Mouse (Mus musculus) heart, embryonic 12.5 days (tissue): ENCODE measurements at regions not wholly inside any gene's neighbourhood (a gene's known extent, or its start where the extent isn't known, plus 50 kb on each side); places are given as distances from the start of the nearest gene placed in this dataset.

ENCODE experiments used
- ATAC-seq: fragments of 200-750 bp; cut with Nextera tagmentation; 2 replicates; pipeline ENCODE4 v1.8.0; 2017; ENCODE audit warnings: moderate TSS enrichment, moderate library complexity; ENCODE audit not compliant: insufficient number of reproducible peaks, low FRiP score
- H3K27ac ChIP-seq: fragments of 300-500 bp; sonication (generic); 2 replicates; pipeline ENCODE4 v1.5.1; 2016; ENCODE audit warnings: mild to moderate bottlenecking, moderate library complexity; ENCODE audit not compliant: poor library complexity, severe bottlenecking
- H3K27me3 ChIP-seq: fragments of 300-500 bp; sonication (generic); replicated peaks from 2 replicates; pipeline ENCODE4 v1.6.1; 2016; ENCODE audit warnings: mild to moderate bottlenecking, moderate library complexity
- H3K36me3 ChIP-seq: fragments of 300-500 bp; sonication (generic); 2 replicates; pipeline ENCODE4 v1.6.1; 2016; ENCODE audit warnings: mild to moderate bottlenecking, moderate library complexity
- H3K4me1 ChIP-seq: fragments of 300-500 bp; sonication (generic); replicated peaks from 2 replicates; pipeline ENCODE4 v1.6.1; 2016; ENCODE audit warnings: mild to moderate bottlenecking
- H3K4me2 ChIP-seq: fragments of 300-500 bp; sonication (generic); 2 replicates; pipeline ENCODE4 v1.6.1; 2016; ENCODE audit warnings: mild to moderate bottlenecking, moderate library complexity
- H3K4me3 ChIP-seq: fragments of 300-500 bp; sonication (generic); 2 replicates; pipeline ENCODE4 v1.5.1; 2016; ENCODE audit warnings: mild to moderate bottlenecking
- H3K9ac ChIP-seq: fragments of 300-500 bp; sonication (generic); 2 replicates; pipeline ENCODE4 v1.6.1; 2016; ENCODE audit warnings: mild to moderate bottlenecking, moderate library complexity
- H3K9me3 ChIP-seq: fragments of 300-500 bp; sonication (generic); replicated peaks from 2 replicates; pipeline ENCODE4 v1.6.1; 2016; ENCODE audit warnings: mild to moderate bottlenecking, moderate library complexity
- WGBS: fragments of 180-500 bp; shearing (Covaris S2); methylation state at CpG from one replicate; pipeline ENCODE4 v1.1.7; 2016; 5-methylcytosine and 5-hydroxymethylcytosine counted together

DNA sequence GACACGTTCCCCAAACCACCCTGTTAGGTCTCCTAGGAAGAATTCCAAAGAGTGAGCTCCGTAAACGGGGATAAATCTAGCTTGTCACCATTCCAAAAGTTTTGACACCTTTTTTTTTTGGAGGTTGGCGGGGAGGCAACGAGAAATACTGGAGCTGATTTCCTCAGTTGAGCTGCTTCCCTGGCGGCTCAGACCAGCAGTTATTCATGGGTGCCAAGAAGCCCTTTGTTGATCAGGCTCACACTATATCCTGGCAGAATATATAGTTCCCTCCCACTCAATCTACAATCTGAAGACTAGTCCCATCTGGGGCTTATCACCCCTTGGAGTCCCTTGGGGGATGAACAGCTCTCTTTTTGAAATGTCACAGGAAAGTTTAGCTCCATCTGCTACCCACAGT is 77.5 kb upstream of the Tiam2 start:
- no peaks in the 10 kb centered on the region for H3K27me3 ChIP-seq
- no peak overlapping the region for H3K4me3 ChIP-seq
- H3K4me1 ChIP-seq, result peaks cover 36% of the 10 kb centered on the region
- no peaks in the 10 kb centered on the region for H3K9me3 ChIP-seq
- H3K27ac ChIP-seq, result no peak overlapping the region
- no peak for ATAC-seq
- H3K9ac ChIP-seq, result no peak overlapping the region
- no peak overlapping the region for H3K4me2 ChIP-seq
- 67% methylated on average over 6 of the region's 6 CpGs for WGBS
- H3K36me3 ChIP-seq, result no peaks in the 10 kb centered on the region

DNA sequence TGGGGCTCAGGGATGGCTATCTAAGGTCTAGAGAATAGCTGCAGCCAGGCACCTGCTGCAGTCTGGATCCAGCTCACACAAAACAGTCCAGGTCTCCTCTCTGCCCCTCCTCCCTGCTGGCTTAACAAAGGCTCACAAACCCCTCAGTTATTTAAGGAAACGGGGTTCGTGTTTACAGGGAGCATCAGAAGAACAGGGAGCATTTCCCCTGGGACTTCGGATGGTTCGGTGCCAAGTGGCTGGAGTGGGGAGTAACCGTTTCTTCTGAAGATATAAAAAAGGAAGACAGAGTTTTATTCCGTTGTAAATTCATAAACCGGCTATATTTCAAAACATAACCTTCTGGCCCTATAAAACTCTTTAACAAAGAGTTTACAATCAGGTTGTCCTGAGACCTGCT is 77.1 kb upstream of the Tiam2 start:
- H3K4me1 ChIP-seq, result peaks cover 35% of the 10 kb centered on the region
- H3K27me3 ChIP-seq, result no peaks in the 10 kb centered on the region
- H3K36me3 ChIP-seq, result no peaks in the 10 kb centered on the region
- no peak overlapping the region for H3K4me3 ChIP-seq
- no peak overlapping the region for H3K4me2 ChIP-seq
- no peak overlapping the region for H3K27ac ChIP-seq
- H3K9me3 ChIP-seq, result no peaks in the 10 kb centered on the region
- 76% methylated on average over 7 of the region's 7 CpGs for whole genome bisulfite sequencing
- H3K9ac ChIP-seq, result no peak overlapping the region
- no peak for ATAC-seq

DNA sequence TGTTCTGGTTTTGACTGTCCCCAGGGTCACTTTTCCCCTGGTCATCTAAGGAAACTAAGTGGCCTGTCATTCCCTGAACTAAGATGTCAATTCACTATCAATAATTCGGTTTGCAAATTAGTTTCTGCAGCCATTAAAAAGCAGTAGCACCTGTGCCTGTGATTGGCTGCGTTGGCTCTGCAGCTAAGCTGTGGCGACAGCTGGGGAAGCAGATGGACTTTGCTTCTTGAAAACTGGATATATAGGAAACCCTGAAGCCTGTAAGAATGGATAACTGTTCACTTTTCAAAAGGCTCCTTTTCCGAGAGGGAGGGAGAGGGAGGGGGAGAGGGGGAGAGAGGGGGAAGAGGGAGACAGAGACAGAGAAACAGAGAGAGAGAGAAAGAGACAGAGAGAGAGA is 75.2 kb upstream of the Tiam2 start:
- Histone ChIP-seq H3K4me2 (no peak overlapping the region), H3K4me1 (peaks cover 19% of the 10 kb centered on the region), H3K36me3 (0 out of 2 replicates have a peak, but pooled peaks cover under 1% of the 10 kb centered on the region), H3K27ac (no peak overlapping the region), H3K9ac (no peak overlapping the region), H3K27me3 (no peaks in the 10 kb centered on the region), H3K9me3 (no peaks in the 10 kb centered on the region), H3K4me3 (no peak overlapping the region)
- WGBS, result 95% methylated on average over 4 of the region's 4 CpGs
- ATAC-seq, result no peak

DNA sequence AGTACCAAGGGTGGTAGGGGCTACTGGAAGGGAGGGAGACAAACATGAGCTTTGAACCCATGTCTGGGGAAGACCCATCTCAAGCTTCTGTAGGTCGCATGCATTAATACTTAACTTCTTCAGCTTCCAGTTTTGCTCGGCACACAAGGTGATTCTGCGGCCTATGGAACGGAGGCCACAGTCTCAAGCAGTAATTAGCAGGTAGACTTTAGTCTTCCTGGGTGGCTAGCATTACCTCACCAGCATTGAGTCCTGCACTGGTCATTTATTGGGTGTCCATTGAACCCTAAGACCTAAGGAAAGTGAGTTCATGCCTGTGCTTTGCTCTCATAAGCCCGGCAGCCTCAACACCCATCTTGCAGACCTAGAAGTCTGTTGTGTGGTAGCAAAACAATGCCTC is 74.4 kb upstream of the Tiam2 start:
- ATAC-seq, result no peak
- WGBS, result 97% methylated on average over 5 of the region's 5 CpGs
- H3K4me2 ChIP-seq, result no peak overlapping the region

DNA sequence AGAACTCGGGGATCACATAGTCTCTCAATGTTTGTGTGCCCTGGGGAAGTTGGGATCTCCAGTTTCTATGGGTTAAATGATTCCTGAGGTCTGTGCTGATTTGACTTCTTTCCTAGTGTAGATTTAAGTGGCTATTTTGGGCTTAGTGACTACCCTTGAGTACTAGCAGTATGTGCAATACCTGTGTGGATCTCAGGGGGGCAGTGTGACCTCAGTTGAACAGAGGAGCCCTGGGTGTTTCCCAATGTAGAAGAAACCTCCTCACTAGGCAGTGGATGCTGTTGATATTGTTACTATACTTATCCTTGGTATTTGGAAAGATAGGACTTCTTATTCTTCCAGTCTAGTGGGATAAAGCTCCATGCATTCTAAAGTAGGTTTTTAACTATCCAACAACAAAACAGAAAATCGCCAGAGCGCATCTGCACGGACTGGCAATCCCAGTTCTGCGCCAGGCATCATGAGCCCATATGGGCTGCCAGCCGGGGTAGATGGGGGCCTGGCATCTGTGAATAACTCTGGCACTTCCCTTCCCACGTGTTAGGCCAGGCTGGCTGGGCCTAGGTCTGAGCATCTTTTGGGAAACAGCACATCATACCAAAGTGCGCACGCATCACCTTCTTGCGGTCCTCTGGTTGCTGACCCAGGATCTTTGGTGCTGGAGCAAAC is 72.7 kb upstream of the Tiam2 start:
- H3K27me3 ChIP-seq, result no peaks in the 10 kb centered on the region
- 83% methylated on average over 10 of the region's 10 CpGs for WGBS
- H3K4me2 ChIP-seq, result no peak overlapping the region
- no peak overlapping the region for H3K27ac ChIP-seq
- peaks cover 7% of the 10 kb centered on the region; the same call in 1 of the 2 replicates for H3K36me3 ChIP-seq
- no peak for ATAC-seq
- H3K9me3 ChIP-seq, result no peaks in the 10 kb centered on the region
- H3K9ac ChIP-seq, result no peak overlapping the region
- no peak overlapping the region for H3K4me3 ChIP-seq
- H3K4me1 ChIP-seq, result peaks cover 7% of the 10 kb centered on the region; the same call in 1 of the 2 replicates

More for the DNA sequence above, 74.4 kb upstream of the Tiam2 start:
- H3K36me3 ChIP-seq, result peaks cover 4% of the 10 kb centered on the region; the same call in 1 of the 2 replicates
- H3K27ac ChIP-seq, result no peak overlapping the region
- no peaks in the 10 kb centered on the region for H3K9me3 ChIP-seq
- peaks cover 11% of the 10 kb centered on the region for H3K4me1 ChIP-seq
- no peak overlapping the region for H3K4me3 ChIP-seq
- H3K9ac ChIP-seq, result no peak overlapping the region
- no peaks in the 10 kb centered on the region for H3K27me3 ChIP-seq

DNA sequence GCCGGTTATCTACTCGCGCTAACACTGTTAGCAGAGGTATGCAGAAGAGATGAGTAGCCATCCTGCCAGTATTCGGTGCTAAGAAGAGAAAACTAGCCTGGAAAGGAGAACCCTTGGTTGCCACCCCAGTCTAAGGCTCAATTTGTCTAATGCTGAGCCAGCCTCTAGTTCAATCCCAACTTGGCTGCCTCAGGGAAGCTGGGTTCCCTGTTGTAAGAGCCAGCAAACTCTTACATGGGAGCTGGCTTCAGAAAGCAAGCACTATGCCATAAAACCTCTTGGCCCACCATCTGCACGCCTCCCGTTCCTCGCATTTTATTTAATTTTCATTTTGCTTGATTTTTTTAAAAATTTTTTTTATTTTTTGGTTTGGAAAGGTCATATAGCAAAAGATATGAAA is 69.6 kb upstream of the Tiam2 start:
- Histone ChIP-seq H3K36me3 (peaks cover 7% of the 10 kb centered on the region; the same call in 1 of the 2 replicates), H3K4me3 (no peak overlapping the region), H3K27me3 (no peaks in the 10 kb centered on the region), H3K27ac (no peak overlapping the region), H3K4me1 (0 out of 2 replicates have a peak, but pooled peaks cover 4% of the 10 kb centered on the region), H3K4me2 (no peak overlapping the region), H3K9me3 (no peaks in the 10 kb centered on the region), H3K9ac (no peak overlapping the region)
- ATAC-seq, result no peak
- WGBS, result 92% methylated on average over 7 of the region's 7 CpGs

DNA sequence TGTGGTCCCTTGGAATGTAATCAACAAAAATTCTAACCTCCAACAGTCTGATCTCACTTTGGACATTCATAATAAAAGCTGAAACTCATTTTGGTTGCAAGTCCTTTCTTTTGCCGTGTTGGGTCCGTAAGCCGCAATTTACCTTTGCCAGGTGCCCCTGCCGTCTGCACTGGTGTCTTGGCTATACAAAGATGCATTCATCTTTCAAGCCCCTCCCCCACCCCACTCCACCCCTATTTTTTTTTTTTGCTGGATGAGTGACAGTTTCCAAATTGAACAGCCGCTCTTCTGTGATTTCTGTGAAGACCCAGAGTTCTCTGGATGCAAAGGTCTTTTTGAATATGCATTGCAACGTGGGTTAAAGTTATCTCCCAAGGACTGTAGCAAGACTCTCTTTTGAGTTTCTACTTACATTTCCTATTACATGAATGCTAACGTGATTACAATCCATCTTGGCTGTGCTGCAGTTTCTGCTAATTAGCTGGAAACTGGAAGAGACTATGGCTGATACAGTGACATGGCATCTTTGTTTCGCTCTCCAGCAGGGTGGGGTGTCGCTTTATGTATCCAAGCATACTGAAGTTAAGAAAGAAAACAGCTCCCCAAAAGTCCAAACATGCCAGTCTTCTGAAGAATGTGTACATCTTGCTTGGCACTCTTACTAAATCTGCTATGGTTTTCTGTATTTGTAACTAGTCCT is 67.4 kb upstream of the Tiam2 start:
- ATAC-seq, result no peak
- Histone ChIP-seq H3K4me2 (no peak overlapping the region), H3K9ac (no peak overlapping the region), H3K36me3 (peaks cover 7% of the 10 kb centered on the region; the same call in 1 of the 2 replicates), H3K4me1 (0 out of 2 replicates have a peak, but pooled peaks cover 4% of the 10 kb centered on the region), H3K27me3 (no peaks in the 10 kb centered on the region), H3K9me3 (no peaks in the 10 kb centered on the region), H3K27ac (no peak overlapping the region), H3K4me3 (no peak overlapping the region)
- WGBS, result 82% methylated on average over 9 of the region's 9 CpGs

DNA sequence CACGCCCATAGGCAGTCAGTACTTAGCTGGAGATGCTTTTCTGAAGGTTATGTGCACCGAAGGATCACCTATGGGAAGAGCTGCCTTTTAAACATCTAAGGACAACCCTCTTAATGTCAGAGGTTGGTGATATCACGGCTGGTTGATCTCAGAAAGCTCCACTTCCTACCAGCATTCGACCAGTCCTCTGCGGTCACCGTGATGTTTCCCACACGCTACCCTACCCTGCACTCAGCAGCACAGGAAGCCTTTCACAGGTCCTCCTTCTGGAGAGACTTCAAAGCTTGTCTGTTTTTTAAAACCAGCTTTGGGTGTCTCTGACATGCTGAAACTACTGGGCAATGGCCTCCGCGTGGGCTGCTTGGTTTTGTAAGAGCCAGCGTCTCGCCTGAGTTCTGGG is 65.6 kb upstream of the Tiam2 start:
- ATAC-seq, result no peak
- H3K9me3 ChIP-seq, result no peaks in the 10 kb centered on the region
- H3K4me3 ChIP-seq, result no peak overlapping the region
- no peak overlapping the region for H3K4me2 ChIP-seq
- H3K27me3 ChIP-seq, result no peaks in the 10 kb centered on the region
- H3K9ac ChIP-seq, result no peak overlapping the region
- H3K36me3 ChIP-seq, result peaks cover 7% of the 10 kb centered on the region; the same call in 1 of the 2 replicates
- H3K4me1 ChIP-seq, result 0 out of 2 replicates have a peak, but pooled peaks cover 4% of the 10 kb centered on the region
- no peak overlapping the region for H3K27ac ChIP-seq
- WGBS, result 81% methylated on average over 11 of the region's 11 CpGs

DNA sequence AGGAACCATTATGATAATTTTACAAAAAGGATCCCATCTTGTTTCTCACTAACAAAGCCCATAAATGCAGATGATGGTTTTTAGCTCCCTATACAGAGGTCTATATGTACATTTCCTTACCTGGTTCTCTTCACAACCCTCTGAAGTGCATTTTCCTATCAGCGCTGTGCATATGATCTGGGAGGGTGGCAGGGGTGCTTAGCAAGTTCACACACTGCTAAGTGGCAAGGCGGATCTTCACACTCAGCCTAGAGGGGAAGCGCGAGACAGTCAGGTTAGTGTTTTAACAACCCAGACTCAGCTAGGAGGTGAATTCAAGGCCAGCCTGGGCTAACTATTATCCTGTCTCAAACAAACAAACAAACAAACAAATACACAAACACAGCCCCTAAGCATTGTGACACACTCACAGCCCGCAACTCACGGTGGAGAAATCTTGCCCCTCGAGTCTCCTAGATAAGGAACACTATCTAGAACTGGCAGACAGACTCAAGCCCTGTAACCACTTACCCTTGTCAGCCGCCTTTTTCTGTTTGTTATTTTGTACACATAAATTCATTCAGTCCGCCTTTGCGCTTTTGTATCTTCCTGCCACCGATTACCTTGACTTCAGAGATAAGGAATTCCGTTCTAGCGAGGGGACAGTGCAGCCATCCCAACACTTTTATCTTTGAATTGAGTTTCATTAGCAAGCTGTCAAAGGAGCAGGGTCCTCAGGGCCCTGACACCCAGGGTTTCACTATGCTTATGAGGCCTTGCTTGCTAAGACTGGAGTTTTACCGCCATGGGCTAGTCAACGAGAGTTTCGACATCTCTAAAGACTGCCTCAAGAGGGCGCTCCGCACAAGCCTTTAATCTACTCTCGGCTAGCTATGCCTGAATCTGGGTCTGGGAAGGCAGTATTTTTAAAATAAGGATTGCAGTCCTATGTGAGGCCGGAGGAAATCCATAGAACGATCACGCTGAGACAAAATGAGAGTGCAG is 53.0 kb upstream of the Tiam2 start:
- 22% methylated on average over 22 of the region's 22 CpGs for WGBS
- H3K9me3 ChIP-seq, result no peaks in the 10 kb centered on the region
- no peak overlapping the region for H3K27ac ChIP-seq
- peaks cover 18% of the 10 kb centered on the region for H3K4me1 ChIP-seq
- no peak overlapping the region for H3K4me3 ChIP-seq
- H3K36me3 ChIP-seq, result no peaks in the 10 kb centered on the region
- peak overlapping the region; percentile 35 for H3K4me2 ChIP-seq
- no peak; the same call in 1 of the 2 replicates for ATAC-seq
- no peaks in the 10 kb centered on the region for H3K27me3 ChIP-seq
- 0 out of 2 replicates have a peak overlapping the region, but pooled peaks have one; percentile 14 for H3K9ac ChIP-seq

DNA sequence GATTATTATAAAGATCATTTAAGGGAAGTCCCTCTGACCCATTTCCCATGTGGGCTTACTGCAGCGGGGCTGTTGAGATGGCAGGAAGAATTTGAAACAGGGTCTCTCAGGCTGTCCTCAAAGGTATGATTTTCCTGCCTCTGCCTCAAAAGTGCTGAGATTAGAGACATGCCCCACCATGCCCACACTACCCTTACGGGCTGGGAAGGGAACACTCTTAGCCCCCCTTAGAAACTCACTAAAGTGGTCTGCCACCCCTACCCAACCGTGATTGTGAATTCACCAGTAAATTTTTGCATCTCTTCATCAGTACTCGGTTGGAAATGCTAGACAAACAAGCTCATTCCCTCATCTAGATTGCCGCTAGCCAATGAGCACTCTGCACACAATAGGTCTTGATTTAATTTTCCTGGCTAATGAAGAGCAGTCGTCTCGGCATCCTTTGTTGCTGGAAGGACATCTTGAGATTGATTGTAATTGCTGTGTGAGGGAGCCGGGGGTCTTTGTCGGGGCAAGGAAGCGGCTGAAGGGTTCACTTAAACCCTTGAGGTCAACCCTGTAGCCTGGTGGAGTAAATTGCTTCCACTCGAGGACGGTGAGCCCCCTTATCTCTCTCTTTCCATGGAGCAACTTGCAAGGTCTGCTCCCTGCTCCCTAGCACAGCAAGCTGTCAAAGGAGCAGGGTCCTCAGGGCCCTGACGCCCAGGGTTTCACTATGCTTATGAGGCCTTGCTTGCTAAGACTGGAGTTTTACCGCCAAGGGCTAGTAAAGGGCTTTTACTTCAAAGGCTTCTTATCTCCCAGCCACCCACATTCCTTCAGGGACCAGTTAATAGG is 51.7 kb upstream of the Tiam2 start:
- no peak for ATAC-seq
- no peak overlapping the region for H3K27ac ChIP-seq
- H3K9ac ChIP-seq, result 0 out of 2 replicates have a peak overlapping the region, but pooled peaks have one; percentile 30
- peaks cover 24% of the 10 kb centered on the region for H3K4me1 ChIP-seq
- no peaks in the 10 kb centered on the region for H3K36me3 ChIP-seq
- WGBS, result 22% methylated on average over 14 of the region's 14 CpGs
- H3K9me3 ChIP-seq, result no peaks in the 10 kb centered on the region
- H3K4me2 ChIP-seq, result peak overlapping the region; percentile 31; the same call in 1 of the 2 replicates
- no peak overlapping the region for H3K4me3 ChIP-seq
- no peaks in the 10 kb centered on the region for H3K27me3 ChIP-seq
